Mouse (Mus musculus): ENCODE data around the gene Creb3l1. TPM values are rescaled to one million over a fixed set of nuclear protein-coding genes. Genes with fewer than 3 reads are reported as not detected.

Creb3l1 gene
- polyA plus RNA-seq, 1 experiment from 2014 or later = 0.80 TPM

- WGBS = 60% methylated on average over 17 of the region's 17 CpGs
- Histone ChIP-seq H3K4me3 (ENCODE audit: low read depth, low read length) (no peak overlapping the region), H3K9ac (ENCODE audit: low read length) (peak overlapping the region; percentile 35), H3K4me1 (ENCODE audit: control insufficient read depth, insufficient read depth, low read length) (peaks cover 31% of the 10 kb centered on the region), H3K4me2 (ENCODE audit: low read length) (peak overlapping the region; percentile 32), H3K27me3 (replicated peaks; ENCODE audit: control insufficient read depth, insufficient read depth, low read length) (no peaks in the 10 kb centered on the region), H3K9me3 (replicated peaks; ENCODE audit: control insufficient read depth, low read length) (no peaks in the 10 kb centered on the region), H3K36me3 (ENCODE audit: control insufficient read depth, insufficient read depth, low read length) (no peaks in the 10 kb centered on the region), H3K27ac (ENCODE audit: low read depth, low read length) (peak overlapping the region; percentile 84)
- DNase-seq (ENCODE audit: low spot score) (peak; percentile 61), ATAC-seq (peak; percentile 27)
Measured at GRCm38 (mm10) chr2:91949411-91950274, 74.7 kb downstream of the Creb3l1 start.

DNA sequence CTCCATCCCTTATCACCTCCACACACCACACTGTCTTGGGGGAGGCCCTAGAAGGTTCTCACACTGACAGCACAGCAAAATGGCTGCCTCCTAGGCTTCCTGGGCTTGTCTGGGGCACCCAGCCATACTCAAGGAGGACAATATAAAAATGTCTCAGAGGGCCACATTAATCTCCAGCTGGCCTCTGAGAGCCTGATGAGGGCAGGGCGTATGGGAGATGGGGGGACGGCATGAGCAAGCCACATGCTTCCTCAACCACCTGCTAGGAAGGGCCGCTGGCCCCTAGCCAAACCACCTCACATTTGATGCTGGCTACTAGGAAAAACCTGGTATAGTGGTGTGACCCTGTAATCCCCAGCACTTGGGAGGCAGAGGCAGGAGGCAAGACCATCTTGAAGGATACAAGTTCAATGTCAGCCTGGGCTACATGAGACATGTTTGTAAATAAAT lies 75.5 kb downstream of the Creb3l1 start:
- Histone ChIP-seq H3K4me1 (ENCODE audit: control insufficient read depth, insufficient read depth, low read length) (peaks cover 33% of the 10 kb centered on the region), H3K9ac (ENCODE audit: low read length) (no peak overlapping the region), H3K4me3 (ENCODE audit: low read depth, low read length) (no peak overlapping the region), H3K36me3 (ENCODE audit: control insufficient read depth, insufficient read depth, low read length) (no peaks in the 10 kb centered on the region), H3K4me2 (ENCODE audit: low read length) (no peak overlapping the region), H3K9me3 (replicated peaks; ENCODE audit: control insufficient read depth, low read length) (no peaks in the 10 kb centered on the region), H3K27ac (ENCODE audit: low read depth, low read length) (no peak overlapping the region; the same call in 1 of the 2 replicates), H3K27me3 (replicated peaks; ENCODE audit: control insufficient read depth, insufficient read depth, low read length) (no peaks in the 10 kb centered on the region)
- no peak for ATAC-seq
- DNase-seq (ENCODE audit: low spot score) = no peak
- WGBS = 68% methylated on average over 3 of the region's 3 CpGs

DNA sequence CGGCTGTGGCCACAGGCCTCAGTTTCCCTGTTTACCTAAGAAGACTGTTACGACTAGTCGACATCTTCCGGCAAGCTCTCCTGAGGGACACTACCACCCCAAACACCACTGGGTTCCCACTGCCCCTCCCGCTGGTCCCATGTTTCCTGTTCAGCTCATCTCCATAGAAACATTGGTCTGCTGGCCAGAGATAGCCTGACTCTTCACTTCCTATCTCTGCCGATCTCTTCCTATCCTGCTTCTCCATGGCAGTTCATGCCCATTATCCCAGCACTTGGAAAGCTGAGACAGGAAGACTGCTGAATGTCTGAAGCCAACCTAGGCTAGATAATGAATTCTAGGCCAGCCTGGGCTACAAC lies 76.2 kb downstream of the Creb3l1 start:
- ATAC-seq (no peak), DNase-seq (ENCODE audit: low spot score) (no peak)
- Histone ChIP-seq H3K9ac (ENCODE audit: low read length) (no peak overlapping the region), H3K36me3 (ENCODE audit: control insufficient read depth, insufficient read depth, low read length) (no peaks in the 10 kb centered on the region), H3K9me3 (replicated peaks; ENCODE audit: control insufficient read depth, low read length) (no peaks in the 10 kb centered on the region), H3K4me1 (ENCODE audit: control insufficient read depth, insufficient read depth, low read length) (peaks cover 33% of the 10 kb centered on the region), H3K4me2 (ENCODE audit: low read length) (no peak overlapping the region), H3K27ac (ENCODE audit: low read depth, low read length) (peak overlapping the region; percentile 39; the same call in 1 of the 2 replicates), H3K27me3 (replicated peaks; ENCODE audit: control insufficient read depth, insufficient read depth, low read length) (no peaks in the 10 kb centered on the region), H3K4me3 (ENCODE audit: low read depth, low read length) (no peak overlapping the region)
- 85% methylated on average over 6 of the region's 6 CpGs for WGBS

- Histone ChIP-seq H3K27ac (ENCODE audit: low read depth, low read length) (peak overlapping the region; percentile 39), H3K9ac (ENCODE audit: low read length) (0 out of 2 replicates have a peak overlapping the region, but pooled peaks have one; percentile 25), H3K4me1 (ENCODE audit: control insufficient read depth, insufficient read depth, low read length) (peaks cover 33% of the 10 kb centered on the region), H3K4me2 (ENCODE audit: low read length) (no peak overlapping the region), H3K4me3 (ENCODE audit: low read depth, low read length) (no peak overlapping the region), H3K27me3 (replicated peaks; ENCODE audit: control insufficient read depth, insufficient read depth, low read length) (no peaks in the 10 kb centered on the region), H3K36me3 (ENCODE audit: control insufficient read depth, insufficient read depth, low read length) (no peaks in the 10 kb centered on the region), H3K9me3 (replicated peaks; ENCODE audit: control insufficient read depth, low read length) (no peaks in the 10 kb centered on the region)
- WGBS = 46% methylated on average over 11 of the region's 11 CpGs
- no peak for ATAC-seq
- no peak for DNase-seq (ENCODE audit: low spot score)
Measured at GRCm38 (mm10) chr2:91947397-91948150, 76.7 kb downstream of the Creb3l1 start.

- no peak overlapping the region for H3K9ac ChIP-seq (ENCODE audit: low read length)
- no peak overlapping the region for H3K27ac ChIP-seq (ENCODE audit: low read depth, low read length)
- ATAC-seq = no peak
- H3K9me3 ChIP-seq (replicated peaks; ENCODE audit: control insufficient read depth, low read length) = no peaks in the 10 kb centered on the region
- H3K4me1 ChIP-seq (ENCODE audit: control insufficient read depth, insufficient read depth, low read length) = peaks cover 33% of the 10 kb centered on the region
- DNase-seq (ENCODE audit: low spot score) = no peak
- 60% methylated on average over 6 of the region's 6 CpGs for WGBS
- H3K27me3 ChIP-seq (replicated peaks; ENCODE audit: control insufficient read depth, insufficient read depth, low read length) = no peaks in the 10 kb centered on the region
- H3K4me2 ChIP-seq (ENCODE audit: low read length) = no peak overlapping the region
- 0 out of 2 replicates have a peak, but pooled peaks cover 4% of the 10 kb centered on the region for H3K36me3 ChIP-seq (ENCODE audit: control insufficient read depth, insufficient read depth, low read length)
- H3K4me3 ChIP-seq (ENCODE audit: low read depth, low read length) = no peak overlapping the region
Measured at GRCm38 (mm10) chr2:91946836-91947235, 77.5 kb downstream of the Creb3l1 start.

GRCm38 (mm10) chr2:91945483-91945882 lies 78.8 kb downstream of the Creb3l1 start, which contains the start of gene Gm9821:
Gm9821 (plus strand) TSS chr2:91945703.
- 81% methylated on average over 18 of the region's 18 CpGs for WGBS
- H3K27me3 ChIP-seq (replicated peaks; ENCODE audit: control insufficient read depth, insufficient read depth, low read length) = no peaks in the 10 kb centered on the region
- no peak for ATAC-seq
- no peak for DNase-seq (ENCODE audit: low spot score)
- H3K9ac ChIP-seq (ENCODE audit: low read length) = no peak within 1 kb of the TSS
- no peak within 1 kb of the TSS for H3K27ac ChIP-seq (ENCODE audit: low read depth, low read length)
- H3K4me3 ChIP-seq (ENCODE audit: low read depth, low read length) = no peak within 1 kb of the TSS
- no peak within 1 kb of the TSS for H3K4me2 ChIP-seq (ENCODE audit: low read length)
- no peaks in the 10 kb centered on the region for H3K9me3 ChIP-seq (replicated peaks; ENCODE audit: control insufficient read depth, low read length)
- H3K36me3 ChIP-seq (ENCODE audit: control insufficient read depth, insufficient read depth, low read length) = 0 out of 2 replicates have a peak, but pooled peaks cover 4% of the 10 kb centered on the region
- H3K4me1 ChIP-seq (ENCODE audit: control insufficient read depth, insufficient read depth, low read length) = peaks cover 29% of the 10 kb centered on the region

DNA sequence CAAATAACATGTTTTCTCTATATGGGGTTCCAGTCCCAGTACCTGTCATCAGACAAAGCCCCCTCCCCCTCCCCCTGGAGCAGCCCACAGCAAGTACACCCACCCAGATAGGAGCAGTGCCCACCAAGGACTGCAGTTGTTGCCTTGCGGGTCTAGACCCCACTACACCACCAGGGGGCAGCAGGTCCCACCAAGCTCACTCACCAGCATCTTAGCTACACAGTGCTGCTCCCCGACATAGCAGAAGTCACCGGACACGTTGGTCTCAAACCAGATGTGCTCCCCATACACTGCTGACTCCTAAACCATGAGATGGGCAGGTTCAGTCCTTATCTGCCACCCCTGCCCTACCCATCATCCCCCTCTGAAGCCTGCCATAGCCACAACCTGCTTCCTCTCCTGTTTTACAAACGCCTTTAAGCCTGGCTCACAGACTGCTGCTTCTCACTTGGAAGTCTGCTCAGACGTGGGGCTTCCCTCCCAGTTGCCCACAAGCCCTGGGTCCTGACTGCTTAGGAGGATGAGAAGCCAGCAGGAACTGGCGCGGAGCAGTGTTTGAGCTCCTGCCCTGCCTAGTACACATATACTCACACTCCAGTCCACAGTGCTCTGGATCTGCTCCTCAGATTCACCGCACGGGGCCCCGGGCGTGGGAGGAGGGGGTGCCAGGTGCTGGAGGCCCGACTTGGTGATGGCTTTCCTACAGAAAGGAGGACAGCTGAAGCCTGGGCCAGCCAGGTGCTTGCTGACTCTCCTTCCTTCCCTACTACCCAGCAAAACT lies 79.9 kb downstream of the Creb3l1 start:
- WGBS = 49% methylated on average over 13 of the region's 13 CpGs
- H3K4me1 ChIP-seq (ENCODE audit: control insufficient read depth, insufficient read depth, low read length) = peaks cover 17% of the 10 kb centered on the region
- no peaks in the 10 kb centered on the region for H3K9me3 ChIP-seq (replicated peaks; ENCODE audit: control insufficient read depth, low read length)
- H3K27me3 ChIP-seq (replicated peaks; ENCODE audit: control insufficient read depth, insufficient read depth, low read length) = no peaks in the 10 kb centered on the region
- no peak overlapping the region for H3K4me3 ChIP-seq (ENCODE audit: low read depth, low read length)
- H3K4me2 ChIP-seq (ENCODE audit: low read length) = no peak overlapping the region
- H3K9ac ChIP-seq (ENCODE audit: low read length) = no peak overlapping the region
- peak; percentile 83 for ATAC-seq
- H3K27ac ChIP-seq (ENCODE audit: low read depth, low read length) = no peak overlapping the region
- H3K36me3 ChIP-seq (ENCODE audit: control insufficient read depth, insufficient read depth, low read length) = peaks cover 9% of the 10 kb centered on the region
- DNase-seq (ENCODE audit: low spot score) = peak; percentile 82

DNA sequence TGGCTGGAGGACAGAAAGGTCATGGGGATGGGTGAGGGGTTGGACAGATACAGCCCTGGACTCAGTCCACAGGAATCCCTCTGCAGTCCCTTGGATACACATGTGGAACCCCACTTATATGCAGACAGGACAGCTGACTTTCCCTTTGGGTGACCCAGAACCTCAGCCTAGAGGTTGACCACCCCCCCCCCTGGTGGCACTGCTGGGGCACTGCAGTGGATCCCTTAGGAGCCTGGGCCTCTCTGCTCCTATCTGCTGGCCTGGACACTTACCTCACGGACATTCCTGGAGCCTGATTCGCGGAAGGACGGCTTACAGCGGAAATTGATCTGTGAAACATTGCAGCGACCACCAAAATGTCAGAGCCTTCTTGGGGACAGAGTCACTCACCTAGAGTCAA lies 81.9 kb downstream of the Creb3l1 start:
- H3K36me3 ChIP-seq (ENCODE audit: control insufficient read depth, insufficient read depth, low read length) = peaks cover 29% of the 10 kb centered on the region
- no peak for ATAC-seq
- H3K4me1 ChIP-seq (ENCODE audit: control insufficient read depth, insufficient read depth, low read length) = peaks cover 7% of the 10 kb centered on the region; the same call in 1 of the 2 replicates
- H3K27me3 ChIP-seq (replicated peaks; ENCODE audit: control insufficient read depth, insufficient read depth, low read length) = no peaks in the 10 kb centered on the region
- H3K27ac ChIP-seq (ENCODE audit: low read depth, low read length) = no peak overlapping the region
- no peak overlapping the region for H3K4me2 ChIP-seq (ENCODE audit: low read length)
- no peak for DNase-seq (ENCODE audit: low spot score)
- 69% methylated on average over 6 of the region's 6 CpGs for WGBS
- no peak overlapping the region for H3K4me3 ChIP-seq (ENCODE audit: low read depth, low read length)
- no peak overlapping the region for H3K9ac ChIP-seq (ENCODE audit: low read length)
- H3K9me3 ChIP-seq (replicated peaks; ENCODE audit: control insufficient read depth, low read length) = no peaks in the 10 kb centered on the region

Measured in forebrain, embryonic 14.5 days (tissue).